Mouse (Mus musculus) liver, embryonic 16.5 days (tissue): ENCODE results near the gene Unc45b. TPM values are rescaled to one million over a fixed set of nuclear protein-coding genes. Genes with fewer than 3 reads are reported as not detected.
"Not testable (repeated sequence)": the region's sequence is repeated elsewhere in the genome, so short reads cannot be mapped to it uniquely, and the experiment has no call there.

Source experiments
- ATAC-seq: fragments of 200-750 bp; cut with Nextera tagmentation; 2 replicates; pipeline ENCODE4 v1.8.0; 2017; ENCODE audit warnings: low read depth, mild to moderate bottlenecking, moderate number of reproducible peaks, moderate library complexity
- H3K27ac ChIP-seq: fragments of 300-500 bp; sonication (generic); 2 replicates; pipeline ENCODE4 v1.5.1; 2014; ENCODE audit warnings: mild to moderate bottlenecking, low read length
- H3K27me3 ChIP-seq: fragments of 300-500 bp; sonication (generic); 2 replicates; pipeline ENCODE4 v1.6.1; 2014; ENCODE audit warnings: low read depth, low read length, mixed read lengths; ENCODE audit not compliant: control insufficient read depth, insufficient read depth
- H3K36me3 ChIP-seq: fragments of 300-500 bp; sonication (generic); 2 replicates; pipeline ENCODE4 v1.6.1; 2014; ENCODE audit warnings: mild to moderate bottlenecking; ENCODE audit not compliant: control insufficient read depth, insufficient read depth
- H3K4me1 ChIP-seq: fragments of 300-500 bp; sonication (generic); 2 replicates; pipeline ENCODE4 v1.6.1; 2014; ENCODE audit warnings: low read depth, low read length, mixed read lengths; ENCODE audit not compliant: control insufficient read depth
- H3K4me2 ChIP-seq: fragments of 300-500 bp; sonication (generic); 2 replicates; pipeline ENCODE4 v1.6.1; 2014; ENCODE audit warnings: low read depth, low read length, mixed read lengths
- H3K4me3 ChIP-seq: fragments of 300-500 bp; sonication (generic); 2 replicates; pipeline ENCODE4 v1.5.1; 2014; ENCODE audit warnings: low read depth, mild to moderate bottlenecking, low read length
- H3K9ac ChIP-seq: fragments of 300-500 bp; sonication (generic); 2 replicates; pipeline ENCODE4 v1.6.1; 2014; ENCODE audit warnings: low read depth, low read length
- H3K9me3 ChIP-seq: fragments of 300-500 bp; sonication (generic); replicated peaks from 2 replicates; pipeline ENCODE4 v1.6.1; 2016; ENCODE audit warnings: low read length; ENCODE audit not compliant: control insufficient read depth
- WGBS: fragments of 180-500 bp; shearing (Covaris S2); extraction: QIAGEN DNeasy Blood & Tissue Kit; methylation state at CpG from one replicate; pipeline ENCODE4 v1.1.7; 2014; ENCODE audit not compliant: insufficient replicate concordance; 5-methylcytosine and 5-hydroxymethylcytosine counted together
- polyA plus RNA-seq: library from polyadenylated mRNA; unstranded; fragments of >200 nt; fragmentation: Nextera tagmentation; extraction: Ambion mirVana; gene quantifications from 2 replicates; pipeline ENCODE4 v1.2.1, GENCODE M21; 2015

Gene Unc45b
- polyA plus RNA-seq, 1 experiment from 2014 or later: 2.4 TPM

DNA sequence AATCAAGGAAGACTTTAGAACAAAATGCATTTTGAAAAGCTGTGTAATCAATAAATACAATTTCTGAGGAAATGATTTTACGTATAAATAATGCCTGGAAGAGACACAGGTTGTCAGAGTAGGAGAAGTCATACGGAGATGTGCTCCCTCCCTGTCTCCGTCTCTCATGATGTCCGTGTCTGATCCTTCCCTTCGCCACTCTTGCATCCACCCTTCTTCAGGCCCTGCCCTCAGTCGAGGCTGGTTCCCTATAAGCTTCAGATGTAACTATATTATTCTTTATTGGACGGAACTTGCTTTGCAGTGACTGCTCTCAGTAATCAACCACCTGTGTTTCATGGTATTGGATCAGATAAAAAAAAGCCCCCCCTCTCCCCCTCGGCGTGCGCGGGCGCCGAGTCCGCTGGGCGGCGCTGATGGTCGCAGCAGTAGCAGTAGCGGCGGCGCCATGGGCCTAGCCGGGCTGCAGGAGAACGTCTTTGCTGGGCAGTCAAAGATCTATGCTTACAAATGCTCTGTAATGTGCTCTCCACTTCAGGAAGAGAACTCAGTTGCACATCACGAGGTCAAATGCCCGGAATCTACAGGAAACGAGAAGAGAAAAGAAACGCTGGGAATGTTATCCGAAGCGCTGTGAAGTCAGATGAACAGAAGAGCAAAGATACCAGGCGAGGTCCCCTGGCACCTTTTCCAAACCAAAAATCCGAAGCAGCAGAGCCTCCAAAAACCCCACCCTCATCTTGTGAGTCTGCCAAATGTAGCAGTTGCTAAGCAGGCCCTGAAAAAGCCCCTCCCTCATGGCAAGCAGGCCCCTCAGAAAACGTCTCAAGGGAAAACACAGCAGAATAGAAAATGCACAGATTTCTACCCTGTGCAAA, 60.6 kb downstream of the Unc45b start:
- Histone ChIP-seq H3K4me1 (no peaks in the 10 kb centered on the region; the same call in 1 of the 2 replicates), H3K9ac (no peak overlapping the region), H3K9me3 (no peaks in the 10 kb centered on the region), H3K27me3 (no peaks in the 10 kb centered on the region), H3K4me2 (peak overlapping the region; percentile 12), H3K27ac (no peak overlapping the region), H3K36me3 (no peaks in the 10 kb centered on the region), H3K4me3 (no peak overlapping the region)
- WGBS: 16% methylated on average over 31 of the region's 31 CpGs
- no peak for ATAC-seq

GRCm38 (mm10) chr11:82971590-82971974, 61.2 kb downstream of the Unc45b start:
- H3K4me2 ChIP-seq: no peak overlapping the region
- H3K27me3 ChIP-seq: no peaks in the 10 kb centered on the region
- no peaks in the 10 kb centered on the region; the same call in 1 of the 2 replicates for H3K4me1 ChIP-seq
- H3K36me3 ChIP-seq: no peaks in the 10 kb centered on the region
- no peaks in the 10 kb centered on the region for H3K9me3 ChIP-seq
- 70% methylated on average over 9 of the region's 11 CpGs for WGBS
- H3K4me3 ChIP-seq: no peak overlapping the region
- no peak overlapping the region for H3K9ac ChIP-seq
- ATAC-seq: no peak
- H3K27ac ChIP-seq: no peak overlapping the region

- H3K9ac ChIP-seq: no peak overlapping the region
- H3K4me3 ChIP-seq: no peak overlapping the region
- no peaks in the 10 kb centered on the region for H3K9me3 ChIP-seq
- no peaks in the 10 kb centered on the region for H3K36me3 ChIP-seq
- H3K27ac ChIP-seq: no peak overlapping the region
- no peaks in the 10 kb centered on the region; the same call in 1 of the 2 replicates for H3K4me1 ChIP-seq
- no peaks in the 10 kb centered on the region for H3K27me3 ChIP-seq
- H3K4me2 ChIP-seq: no peak overlapping the region
- ATAC-seq: no peak
- WGBS: 22% methylated on average over 5 of the region's 5 CpGs
Observed at GRCm38 (mm10) chr11:82973916-82974315, 63.6 kb downstream of the Unc45b start.

- not testable (repeated sequence) for H3K9me3 ChIP-seq, H3K4me1 ChIP-seq, H3K9ac ChIP-seq, H3K4me3 ChIP-seq, H3K27me3 ChIP-seq, H3K4me2 ChIP-seq, H3K36me3 ChIP-seq, H3K27ac ChIP-seq, ATAC-seq
- 67% methylated on average over 2 of the region's 2 CpGs for WGBS
Observed at GRCm38 (mm10) chr11:82982409-82982808, 72.1 kb downstream of the Unc45b start.

- Histone ChIP-seq H3K36me3 (no peaks in the 10 kb centered on the region), H3K9ac (no peak overlapping the region), H3K4me3 (no peak overlapping the region), H3K4me1 (no peaks in the 10 kb centered on the region), H3K4me2 (no peak overlapping the region), H3K9me3 (no peaks in the 10 kb centered on the region), H3K27me3 (no peaks in the 10 kb centered on the region), H3K27ac (no peak overlapping the region)
- ATAC-seq: no peak
- WGBS: 82% methylated on average over 17 of the region's 17 CpGs
Observed at GRCm38 (mm10) chr11:82983193-82983592, 72.8 kb downstream of the Unc45b start.

- no peak overlapping the region for H3K9ac ChIP-seq
- H3K4me2 ChIP-seq: no peak overlapping the region
- ATAC-seq: no peak
- no peaks in the 10 kb centered on the region for H3K27me3 ChIP-seq
- no peak overlapping the region for H3K27ac ChIP-seq
- WGBS: 71% methylated on average over 6 of the region's 6 CpGs
- H3K36me3 ChIP-seq: no peaks in the 10 kb centered on the region
- peaks cover 7% of the 10 kb centered on the region; the same call in 1 of the 2 replicates for H3K4me1 ChIP-seq
- no peaks in the 10 kb centered on the region for H3K9me3 ChIP-seq
- no peak overlapping the region for H3K4me3 ChIP-seq
Observed at GRCm38 (mm10) chr11:82987621-82988020, 77.3 kb downstream of the Unc45b start.

GRCm38 (mm10) chr11:82989357-82989756, 79.0 kb downstream of the Unc45b start:
- Histone ChIP-seq H3K4me2 (peak overlapping the region; percentile 67), H3K9ac (no peak overlapping the region; the same call in 1 of the 2 replicates), H3K4me3 (peak overlapping the region; percentile 67), H3K4me1 (peaks cover 7% of the 10 kb centered on the region; the same call in 1 of the 2 replicates), H3K27ac (no peak overlapping the region), H3K9me3 (no peaks in the 10 kb centered on the region), H3K36me3 (no peaks in the 10 kb centered on the region), H3K27me3 (no peaks in the 10 kb centered on the region)
- WGBS: 36% methylated on average over 12 of the region's 12 CpGs
- 0 out of 2 replicates have a peak, but pooled peaks have one; percentile 24 for ATAC-seq

DNA sequence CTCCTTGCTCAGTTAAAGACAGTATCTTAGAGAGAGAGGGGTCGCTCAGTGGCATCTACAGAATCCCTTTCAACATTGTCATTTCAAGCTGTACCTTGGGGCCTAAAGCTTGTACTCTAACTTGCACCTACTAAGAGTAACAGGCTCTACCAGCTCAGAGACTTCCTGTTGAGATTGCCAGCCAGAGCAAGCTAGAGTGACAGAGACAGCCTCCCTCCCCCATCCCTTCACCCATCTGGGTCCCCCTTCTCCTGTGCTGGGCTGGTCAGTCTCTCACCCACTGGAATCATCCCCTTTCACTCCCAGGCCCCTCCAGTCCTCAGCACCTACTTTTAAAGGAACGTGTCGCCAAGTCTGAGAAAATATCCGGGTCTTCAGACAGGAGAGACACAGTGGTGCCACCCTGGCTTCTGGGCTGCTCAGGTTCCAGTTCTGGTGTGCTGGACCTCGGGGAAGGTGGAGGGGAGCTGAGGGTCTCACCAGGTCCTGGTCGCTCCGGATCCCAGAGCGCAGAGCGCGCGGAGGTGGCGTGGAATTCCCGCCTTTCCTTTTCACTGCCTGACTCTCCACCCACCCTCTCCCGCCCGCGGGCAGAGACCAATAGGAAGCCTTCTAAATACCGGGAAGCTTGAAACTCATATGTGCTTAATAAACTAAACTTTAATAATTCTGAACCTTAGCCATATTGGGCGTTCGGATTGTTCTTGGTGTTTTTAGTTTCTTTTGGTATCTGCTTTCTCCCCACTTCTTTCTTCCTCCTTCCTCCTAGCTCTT, 80.4 kb downstream of the Unc45b start:
- H3K36me3 ChIP-seq, H3K9me3 ChIP-seq, H3K27me3 ChIP-seq, H3K27ac ChIP-seq, H3K4me1 ChIP-seq: not testable (repeated sequence)
- Histone ChIP-seq H3K9ac (peak overlapping the region; percentile 54), H3K4me2 (peak overlapping the region; percentile 67), H3K4me3 (peak overlapping the region; percentile 67)
- peak; percentile 75 for ATAC-seq
- WGBS: 9% methylated on average over 19 of the region's 19 CpGs
